8 mouse cellular contexts compared by ENCODE assay signal in the genomic region with DNA sequence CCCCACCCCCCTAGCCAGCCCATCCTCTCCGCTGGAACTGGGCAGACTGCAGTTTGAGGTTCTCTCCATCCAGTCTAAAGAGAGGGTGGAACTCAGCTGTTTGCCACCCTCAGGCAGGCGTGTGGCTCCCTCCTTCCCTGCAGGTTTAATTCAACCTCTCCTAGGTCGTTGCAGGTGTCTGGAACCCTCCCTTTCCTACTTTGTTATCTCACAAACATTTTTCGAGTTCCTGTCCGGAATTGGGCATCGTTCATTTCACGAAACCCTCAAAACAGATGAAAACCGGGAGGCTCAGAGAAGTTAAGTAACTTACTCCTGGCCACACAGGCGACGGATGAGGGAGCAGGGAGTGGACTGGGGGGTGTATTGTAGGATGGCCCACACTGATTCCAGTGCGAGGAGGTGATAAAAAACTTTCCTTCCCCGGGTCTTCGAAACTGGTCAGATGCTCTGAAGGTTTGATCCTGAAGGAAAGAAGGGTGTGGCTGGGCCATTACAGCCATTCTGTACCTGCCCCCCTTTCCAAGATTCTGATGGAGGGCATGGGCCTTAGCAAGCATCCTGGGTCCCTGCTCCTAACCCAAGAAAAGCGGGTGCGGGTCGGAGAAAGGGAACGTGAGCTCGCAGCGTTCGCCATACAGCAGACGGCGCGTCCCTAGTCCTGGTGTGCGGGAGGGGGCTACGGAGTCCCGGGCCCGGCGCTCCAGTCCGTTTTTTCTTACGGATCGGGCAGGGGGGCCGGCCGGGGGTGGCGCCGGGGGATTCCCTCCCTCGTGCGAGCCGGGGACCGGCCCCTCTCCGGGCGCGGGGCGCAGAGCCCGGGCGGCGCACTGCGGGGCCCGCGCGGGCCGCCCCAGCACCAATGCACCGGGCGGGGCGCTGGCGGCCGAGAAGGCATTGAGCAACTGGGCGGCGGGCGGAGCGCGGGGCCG. TPM values are rescaled to one million over a fixed set of nuclear protein-coding genes. Genes with fewer than 3 reads are reported as not detected.
A peak's percentile ranks its signal among the peaks of the same experiment; 100 is the strongest.
DNase-seq lines count a peak whose midpoint lies in the region; ATAC-seq and TF ChIP-seq lines count a peak whose summit lies in the region.

A gene (plus strand): TSS at position 760 of the 932 bp plus-strand sequence.

- H3K36me3 ChIP-seq in embryonic facial prominence, embryonic 13.5 days: no peaks in the 10 kb centered on the region
- H3K36me3 ChIP-seq in hindbrain, embryonic 13.5 days: no peaks in the 10 kb centered on the region
- H3K36me3 ChIP-seq in lung, postnatal 0 days (ENCODE audit: insufficient read depth, low read length): no peaks in the 10 kb centered on the region

- peak within 1 kb of the TSS; percentile 51; the same call in 1 of the 2 replicates for H3K27ac ChIP-seq in embryonic facial prominence, embryonic 13.5 days
- no peak within 1 kb of the TSS for H3K27ac ChIP-seq in hindbrain, embryonic 13.5 days
- no peak within 1 kb of the TSS for H3K27ac ChIP-seq in lung, postnatal 0 days (ENCODE audit: low read length)

- H3K4me1 ChIP-seq in embryonic facial prominence, embryonic 13.5 days: peaks cover 65% of the 10 kb centered on the region
- peaks cover 40% of the 10 kb centered on the region for H3K4me1 ChIP-seq in hindbrain, embryonic 13.5 days (replicated peaks)
- H3K4me1 ChIP-seq in lung, postnatal 0 days (ENCODE audit: insufficient read depth, low read depth, low read length): no peaks in the 10 kb centered on the region

- TF ChIP-seq CTCF in lung, postnatal 0 days (IDR thresholded peaks at IDR 0.05): no peak

- whole genome bisulfite sequencing in embryonic facial prominence, embryonic 13.5 days: under 1% methylated on average over 62 of the region's 62 CpGs
- 2% methylated on average over 42 of the region's 62 CpGs for WGBS in hindbrain, embryonic 13.5 days
- WGBS in lung, postnatal 0 days: 3% methylated on average over 50 of the region's 62 CpGs

- peak within 1 kb of the TSS; percentile 72 for H3K9ac ChIP-seq in embryonic facial prominence, embryonic 13.5 days
- H3K9ac ChIP-seq in hindbrain, embryonic 13.5 days: peak within 1 kb of the TSS; percentile 49
- H3K9ac ChIP-seq in lung, postnatal 0 days (replicated peaks; ENCODE audit: low read depth): no peak within 1 kb of the TSS; the same call in 1 of the 2 replicates

- ATAC-seq in embryonic facial prominence, embryonic 13.5 days (ENCODE audit: insufficient number of reproducible peaks, insufficient read depth, low FRiP score, low TSS enrichment, low read depth): peak; percentile 45; the same call in 1 of the 2 replicates
- ATAC-seq in hindbrain, embryonic 13.5 days (ENCODE audit: low FRiP score): no peak
- peak; percentile 37; the same call in 1 of the 2 replicates for ATAC-seq in lung, postnatal 0 days
- no peak for ATAC-seq in cerebellum, adult (ENCODE audit: insufficient number of reproducible peaks, low FRiP score, low TSS enrichment)

- H3K4me3 ChIP-seq in embryonic facial prominence, embryonic 13.5 days: peak within 1 kb of the TSS; percentile 56
- peak within 1 kb of the TSS; percentile 39 for H3K4me3 ChIP-seq in hindbrain, embryonic 13.5 days
- H3K4me3 ChIP-seq in lung, postnatal 0 days (ENCODE audit: low read depth, low read length): peak within 1 kb of the TSS; percentile 45

- H3K9me3 ChIP-seq in embryonic facial prominence, embryonic 13.5 days: no peaks in the 10 kb centered on the region
- H3K9me3 ChIP-seq in hindbrain, embryonic 13.5 days: no peaks in the 10 kb centered on the region
- H3K9me3 ChIP-seq in lung, postnatal 0 days (ENCODE audit: low read length): no peaks in the 10 kb centered on the region

- H3K4me2 ChIP-seq in embryonic facial prominence, embryonic 13.5 days: peak within 1 kb of the TSS; percentile 76
- H3K4me2 ChIP-seq in hindbrain, embryonic 13.5 days: peak within 1 kb of the TSS; percentile 53
- H3K4me2 ChIP-seq in lung, postnatal 0 days (replicated peaks; ENCODE audit: low read depth, low read length): peak within 1 kb of the TSS; percentile 67

- no peak for TF ChIP-seq EP300 in lung, postnatal 0 days (IDR thresholded peaks at IDR 0.05)

- H3K27me3 ChIP-seq in embryonic facial prominence, embryonic 13.5 days: peaks cover 100% of the 10 kb centered on the region
- peaks cover 100% of the 10 kb centered on the region for H3K27me3 ChIP-seq in hindbrain, embryonic 13.5 days
- H3K27me3 ChIP-seq in lung, postnatal 0 days (replicated peaks; ENCODE audit: insufficient read depth, low read length): peaks cover 31% of the 10 kb centered on the region

- peak; percentile 32 to 36 for DNase-seq in lung, adult 18-20 months
- DNase-seq in lung, postnatal 10 days: no peak
- DNase-seq in lung, postnatal 0 days (ENCODE audit: low spot score): no peak
- no peak for DNase-seq in cerebellum, postnatal 4 days (ENCODE audit: low spot score in 2 of 2)
- DNase-seq in spleen, adult 18-20 months: no peak

RNA-seq across cellular contexts. Expression of the gene that starts here (rescaled TPM):
- polyA plus RNA-seq in embryonic facial prominence, embryonic 13.5 days (2015; fragmentation: Nextera tagmentation; extraction: Ambion mirVana): 18.8 and 21.2 TPM in 2 replicates
- 2.5 and 4.1 TPM in 2 replicates for polyA plus RNA-seq in hindbrain, embryonic 13.5 days (2015; fragmentation: Nextera tagmentation; extraction: Ambion mirVana)
- 6.5 and 7.2 TPM in 2 replicates for polyA plus RNA-seq in lung, postnatal 0 days (2015; fragmentation: Nextera tagmentation; extraction: Ambion mirVana)

Comparison
In these comparisons a context has a peak if more than half of its experiments do, and no peak if none do; other contexts are left out.
1. DNase-seq: peak in lung, adult 18-20 months (2 of 2); none in lung, postnatal 10 days (single experiment), lung, postnatal 0 days (single experiment), cerebellum, postnatal 4 days (0 of 2) and spleen, adult 18-20 months (0 of 2).
2. ATAC-seq: peak in embryonic facial prominence, embryonic 13.5 days (single experiment) and lung, postnatal 0 days (single experiment); none in hindbrain, embryonic 13.5 days (single experiment) and cerebellum, adult (single experiment).
3. Peak in every context shown above with its lines, with median percentiles within 50 percentile points of each other: H3K4me2 ChIP-seq and H3K4me3 ChIP-seq.